Mouse (Mus musculus): Measurements from ENCODE around the gene Xlr4a. TPM values are rescaled to one million over a fixed set of nuclear protein-coding genes. Genes with fewer than 3 reads are reported as not detected.
"Not testable (repeated sequence)": the region's sequence is repeated elsewhere in the genome, so short reads cannot be mapped to it uniquely, and the experiment has no call there.

Gene Xlr4a
- polyA plus RNA-seq (2012; ENCODE audit: insufficient read depth, insufficient read length, low replicate concordance, missing spikeins) = not detected in 2 replicates

DNA sequence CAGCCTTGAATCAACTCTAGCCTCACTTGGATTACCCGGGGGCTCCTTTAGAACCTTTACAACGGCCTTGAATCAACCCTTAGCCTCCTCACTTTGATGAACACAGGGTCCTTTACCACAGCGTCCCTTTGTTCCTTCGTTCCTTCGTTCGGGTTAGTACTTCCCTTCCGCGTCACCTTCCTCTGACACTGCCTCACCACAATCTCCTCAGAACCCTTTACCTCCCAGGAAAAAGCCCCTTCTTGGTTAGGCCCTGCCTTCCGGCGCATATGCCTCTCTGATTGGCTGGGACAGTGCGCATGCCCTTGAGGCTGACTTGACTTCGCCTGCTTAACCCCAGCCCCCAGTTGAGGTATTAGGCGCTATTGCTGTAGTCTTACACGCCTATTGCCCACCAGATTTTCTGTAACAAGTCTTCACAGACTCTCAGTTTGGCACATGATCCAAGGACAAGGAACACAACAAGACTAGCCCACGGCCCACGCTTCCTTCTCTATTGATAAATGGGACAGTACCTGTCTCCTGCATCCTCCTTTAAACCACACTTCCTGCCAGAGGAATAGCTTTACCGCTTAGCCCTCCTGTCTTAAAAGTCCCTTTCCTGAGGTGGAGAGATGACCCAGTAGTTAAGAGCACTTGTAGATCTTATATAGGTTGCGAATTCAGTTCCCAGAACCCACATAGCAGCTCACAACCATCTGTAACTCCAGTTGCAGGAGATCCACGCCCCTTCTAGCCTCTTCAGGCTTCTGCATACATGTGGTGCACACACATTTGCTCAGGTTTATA lies at the start of gene Xlr4a:
TSS of gene Xlr4a (minus strand) at position 212 of the 789 bp plus-strand sequence.
- H3K27ac ChIP-seq (ENCODE audit: insufficient read depth, low read depth, low read length); H3K4me3 ChIP-seq (ENCODE audit: insufficient read depth, low read depth, low read length); H3K4me1 ChIP-seq (ENCODE audit: control insufficient read depth, insufficient read depth, low read length): not testable (repeated sequence)
- 83% methylated on average over 19 of the region's 19 CpGs for WGBS

DNA sequence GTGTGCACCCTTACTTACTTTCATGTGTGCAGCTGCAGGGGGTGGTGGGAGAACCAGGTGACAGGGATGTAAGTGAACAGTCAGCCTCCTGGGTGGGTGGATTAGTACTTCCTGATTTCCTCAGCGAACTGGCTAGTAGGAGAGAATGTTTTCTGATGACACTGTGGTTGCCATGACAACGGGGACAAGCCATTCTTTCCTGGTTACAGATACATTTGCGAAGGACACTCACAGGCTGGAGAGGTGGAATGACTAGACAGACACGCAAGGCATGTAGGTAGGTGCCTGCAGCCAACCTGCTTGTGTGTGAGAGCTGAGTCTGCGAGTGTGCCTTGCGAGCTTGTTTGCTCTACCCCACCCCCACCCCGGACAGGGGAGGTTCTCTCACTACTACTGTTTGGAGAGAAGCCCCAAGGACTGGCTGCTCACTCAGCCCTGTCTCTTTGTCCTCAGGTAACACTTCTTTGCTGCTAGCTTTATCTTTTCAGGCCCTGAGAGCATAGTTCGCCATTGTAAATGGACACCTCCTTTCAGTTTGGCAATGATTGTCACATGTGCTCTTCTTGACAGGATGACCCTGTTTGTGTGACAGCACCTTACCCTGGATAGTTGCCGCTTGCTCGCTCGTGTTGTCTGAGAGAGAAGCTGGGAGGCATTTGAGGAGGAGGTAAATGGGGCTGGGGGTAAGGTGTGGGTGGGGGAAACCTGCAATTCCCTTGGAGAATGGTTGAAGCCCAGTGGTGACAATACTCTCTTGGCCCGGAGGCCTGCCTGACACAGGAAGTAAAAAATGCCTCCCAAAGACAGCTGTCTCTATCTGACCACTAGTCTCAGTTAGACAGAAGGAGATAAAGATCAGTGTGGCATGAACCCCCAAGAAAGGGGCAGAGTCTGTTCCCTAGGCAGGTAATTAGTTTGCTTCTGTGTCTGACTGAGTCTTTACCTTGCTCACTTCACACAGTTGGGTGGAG lies 40.9 kb upstream of the Xlr4a start:
- not testable (repeated sequence) for H3K4me3 ChIP-seq (ENCODE audit: insufficient read depth, low read depth, low read length); H3K27ac ChIP-seq (ENCODE audit: insufficient read depth, low read depth, low read length); H3K4me1 ChIP-seq (ENCODE audit: control insufficient read depth, insufficient read depth, low read length)
- WGBS = no CpG with 5 or more reads among the region's 12 CpGs

DNA sequence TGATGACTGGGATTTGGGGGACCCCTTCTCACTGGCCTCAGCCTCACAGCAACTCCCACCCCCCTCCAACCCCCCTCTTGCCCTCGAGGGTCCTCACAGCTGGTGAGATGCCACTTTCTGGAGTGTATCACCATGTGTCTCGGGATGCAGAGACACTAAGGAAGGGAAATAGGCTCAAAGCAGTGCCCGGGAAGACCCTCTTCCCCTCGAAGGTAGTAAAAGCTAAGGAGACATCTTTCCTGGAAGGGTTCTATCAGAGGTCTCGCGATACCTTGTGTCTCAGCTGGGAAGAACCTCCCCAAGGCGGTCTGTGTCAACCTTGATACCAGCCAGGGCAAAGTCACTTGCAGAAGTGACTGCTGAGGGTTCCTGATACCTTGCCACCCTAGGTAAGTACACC lies 34.5 kb upstream of the Xlr4a start, which contains the start of gene Gm14685:
TSS of gene Gm14685 (plus strand) at position 301 of the 400 bp plus-strand sequence.
- H3K27ac ChIP-seq (ENCODE audit: insufficient read depth, low read depth, low read length); H3K4me1 ChIP-seq (ENCODE audit: control insufficient read depth, insufficient read depth, low read length); H3K4me3 ChIP-seq (ENCODE audit: insufficient read depth, low read depth, low read length): not testable (repeated sequence)
- WGBS = no CpG with 5 or more reads among the region's 7 CpGs

DNA sequence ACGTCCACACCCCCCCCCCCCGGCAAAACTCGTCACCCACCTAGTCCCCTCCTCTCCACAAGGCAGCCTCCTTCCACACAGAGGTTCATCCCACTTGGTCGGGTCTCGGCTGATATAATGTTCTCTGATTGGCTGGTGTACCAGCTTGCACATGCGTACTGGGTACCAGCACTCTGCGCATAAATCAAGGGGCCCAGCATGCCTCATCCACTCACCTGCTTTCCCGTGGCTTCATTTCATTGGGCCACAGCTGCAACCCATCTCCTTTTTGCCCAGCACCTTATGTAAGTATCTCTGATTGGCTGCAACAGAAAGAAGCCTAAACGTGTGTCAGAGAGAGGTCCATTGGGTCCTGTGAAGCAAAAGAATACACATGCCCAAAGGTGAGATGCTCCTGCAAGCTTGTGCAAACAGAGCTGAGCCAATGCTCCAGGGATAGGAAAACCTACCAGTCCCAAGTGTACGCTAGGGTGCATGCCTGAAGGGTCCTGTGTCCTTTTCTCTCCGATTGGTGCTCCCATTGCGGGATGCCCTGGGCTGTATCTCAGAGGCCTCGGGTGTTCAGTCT lies 14.7 kb upstream of the Xlr4a start, which contains the start of gene Xlr3a:
TSS of gene Xlr3a (minus strand) at position 155 of the 568 bp plus-strand sequence.
- H3K4me3 ChIP-seq (ENCODE audit: insufficient read depth, low read depth, low read length); H3K27ac ChIP-seq (ENCODE audit: insufficient read depth, low read depth, low read length); H3K4me1 ChIP-seq (ENCODE audit: control insufficient read depth, insufficient read depth, low read length): not testable (repeated sequence)
- 76% methylated on average over 13 of the region's 13 CpGs for WGBS

DNA sequence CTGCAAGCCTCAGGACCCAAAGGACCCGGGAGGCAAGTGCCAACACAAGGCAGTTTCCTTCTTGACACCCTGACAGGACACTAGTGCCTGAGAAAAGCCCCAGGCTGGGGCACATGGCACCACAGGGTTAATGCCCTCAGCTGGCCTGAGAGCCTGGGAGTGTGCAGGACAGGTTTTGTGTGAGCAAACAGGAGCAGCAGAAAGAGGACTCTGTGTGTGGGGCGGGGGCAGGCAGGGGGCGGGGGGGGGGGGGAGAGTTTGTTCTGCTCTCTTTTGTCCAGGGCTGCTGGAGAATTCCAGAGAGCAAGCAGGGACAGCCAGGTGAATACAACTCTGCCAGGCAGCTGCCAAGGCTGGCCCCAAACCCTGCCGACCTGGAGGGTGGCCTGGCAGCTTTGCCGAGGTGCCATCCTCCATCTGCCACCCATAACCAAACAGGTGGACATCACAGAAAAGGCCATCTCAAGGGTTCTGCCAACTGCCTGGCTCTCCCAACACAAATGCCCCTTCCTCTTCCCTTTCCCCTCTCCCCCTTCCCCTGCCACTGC lies 15.4 kb downstream of the Xlr4a start:
- H3K27ac ChIP-seq (ENCODE audit: insufficient read depth, low read depth, low read length); H3K4me1 ChIP-seq (ENCODE audit: control insufficient read depth, insufficient read depth, low read length); H3K4me3 ChIP-seq (ENCODE audit: insufficient read depth, low read depth, low read length): not testable (repeated sequence)
- WGBS = 66% methylated on average over 2 of the region's 5 CpGs

DNA sequence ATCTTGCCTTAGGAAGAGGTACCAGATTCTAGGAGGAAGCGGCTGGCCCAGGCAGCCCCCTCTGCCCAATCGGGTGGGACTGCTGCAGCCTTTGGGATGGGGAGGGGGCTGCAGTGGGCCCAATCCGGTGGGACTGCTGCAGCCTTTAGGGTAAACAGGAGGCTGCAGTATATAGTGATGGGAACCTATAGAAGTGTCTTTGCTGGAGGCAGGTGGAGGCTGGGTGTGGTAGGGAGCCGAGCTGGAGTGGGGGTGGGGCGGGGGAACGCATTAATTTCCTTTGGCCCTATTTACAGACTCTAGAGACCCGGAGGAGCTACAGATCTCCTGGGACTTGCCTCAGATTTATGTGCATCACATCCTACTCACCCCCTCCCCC lies 17.9 kb downstream of the Xlr4a start, which contains the start of gene Pnma3:
TSS of gene Pnma3 (plus strand) at position 373 of the 379 bp plus-strand sequence.
- WGBS = 22% methylated on average over 7 of the region's 7 CpGs
- no peak for TF ChIP-seq POLR2A (IDR thresholded peaks at IDR 0.05; ENCODE audit: insufficient read depth, low read depth, low read length)
- TF ChIP-seq CTCF (IDR thresholded peaks at IDR 0.05; ENCODE audit: insufficient read depth, low read depth, low read length) = no peak
- Histone ChIP-seq H3K27ac (ENCODE audit: insufficient read depth, low read depth, low read length) (no peak within 1 kb of the TSS), H3K4me3 (ENCODE audit: insufficient read depth, low read depth, low read length) (peak within 1 kb of the TSS; percentile 52), H3K4me1 (ENCODE audit: control insufficient read depth, insufficient read depth, low read length) (peaks cover 10% of the 10 kb centered on the region)

DNA sequence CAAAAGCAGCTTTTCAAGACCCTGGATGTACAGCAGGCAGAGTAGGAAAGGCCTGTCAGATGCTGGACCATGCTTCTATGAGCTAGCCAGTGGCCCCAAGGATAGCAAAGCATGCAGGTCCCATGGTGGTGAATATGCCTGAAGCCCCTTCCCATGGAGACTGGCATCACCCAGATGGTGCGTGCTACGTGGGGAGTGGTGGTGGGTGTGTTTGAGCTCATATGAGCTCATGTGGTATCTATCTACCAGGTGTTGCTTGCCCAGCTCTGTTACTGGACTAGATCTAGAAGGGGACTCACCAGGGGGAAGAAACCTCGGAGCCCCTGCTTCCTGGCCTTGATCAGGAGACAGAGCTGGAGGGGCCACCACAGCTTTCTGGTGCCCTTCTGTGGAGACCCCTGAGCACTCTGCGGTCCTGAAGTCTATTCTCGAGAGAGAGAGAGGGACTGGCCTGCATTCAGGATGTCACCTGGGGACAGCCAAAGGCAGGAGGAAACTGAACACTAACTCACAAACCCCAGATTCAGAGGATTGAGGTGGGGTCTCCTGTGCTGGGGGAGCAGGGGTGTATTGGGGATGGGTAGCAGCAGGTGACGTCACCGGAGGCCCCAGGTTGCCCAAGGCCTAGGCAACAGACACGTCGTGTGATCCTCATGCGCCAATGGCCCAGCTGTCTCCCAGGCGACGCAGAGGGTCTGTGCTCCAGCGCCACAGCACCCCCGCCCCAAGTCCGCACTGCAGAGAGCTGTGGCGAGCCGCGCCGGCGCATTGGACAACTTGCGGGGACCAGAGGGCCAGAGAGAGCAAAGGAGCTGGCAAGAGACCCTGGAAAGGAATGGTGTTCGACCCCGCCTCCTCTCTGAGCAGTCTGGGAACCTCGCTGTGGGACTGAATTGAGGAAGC lies 18.5 kb downstream of the Xlr4a start:
- peak overlapping the region; percentile 52 for H3K4me3 ChIP-seq (ENCODE audit: insufficient read depth, low read depth, low read length)
- WGBS = 24% methylated on average over 24 of the region's 24 CpGs
- H3K4me1 ChIP-seq (ENCODE audit: control insufficient read depth, insufficient read depth, low read length) = peaks cover 10% of the 10 kb centered on the region
- TF ChIP-seq CTCF (IDR thresholded peaks at IDR 0.05; ENCODE audit: insufficient read depth, low read depth, low read length) = no peak
- H3K27ac ChIP-seq (ENCODE audit: insufficient read depth, low read depth, low read length) = no peak overlapping the region

DNA sequence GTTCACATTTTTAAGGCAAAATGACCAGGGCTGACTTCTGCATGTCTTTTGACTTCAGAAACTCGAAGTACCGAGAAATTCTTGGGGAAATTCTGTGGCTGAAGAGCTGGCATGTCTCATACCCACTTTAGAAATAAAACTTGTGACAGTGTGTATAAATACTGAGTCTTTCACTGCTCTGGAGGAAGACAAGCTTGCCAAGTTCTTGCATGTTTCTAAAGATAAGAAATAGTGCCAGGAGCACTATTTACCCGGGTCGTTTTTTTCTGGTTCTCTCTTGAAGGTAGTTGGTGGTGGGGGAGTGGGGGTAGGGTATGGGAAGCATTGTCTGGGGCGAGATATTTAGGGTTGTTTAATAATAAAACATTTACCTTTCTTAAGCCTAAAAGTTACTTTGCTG lies 20.0 kb downstream of the Xlr4a start:
- 49% methylated on average over 5 of the region's 5 CpGs for WGBS
- no peak overlapping the region for H3K4me3 ChIP-seq (ENCODE audit: insufficient read depth, low read depth, low read length)
- no peak overlapping the region for H3K27ac ChIP-seq (ENCODE audit: insufficient read depth, low read depth, low read length)
- TF ChIP-seq CTCF (IDR thresholded peaks at IDR 0.05; ENCODE audit: insufficient read depth, low read depth, low read length) (no peak), POLR2A (IDR thresholded peaks at IDR 0.05; ENCODE audit: insufficient read depth, low read depth, low read length) (no peak)
- peaks cover 10% of the 10 kb centered on the region for H3K4me1 ChIP-seq (ENCODE audit: control insufficient read depth, insufficient read depth, low read length)
